Mouse (Mus musculus): ENCODE results near the gene Fkbp9. TPM values are rescaled to one million over a fixed set of nuclear protein-coding genes. Genes with fewer than 3 reads are reported as not detected.
A peak's percentile ranks its signal among the peaks of the same experiment; 100 is the strongest.

Fkbp9 gene
- polyA plus RNA-seq, 1 experiment from 2014 or later = 55.3 TPM

DNA sequence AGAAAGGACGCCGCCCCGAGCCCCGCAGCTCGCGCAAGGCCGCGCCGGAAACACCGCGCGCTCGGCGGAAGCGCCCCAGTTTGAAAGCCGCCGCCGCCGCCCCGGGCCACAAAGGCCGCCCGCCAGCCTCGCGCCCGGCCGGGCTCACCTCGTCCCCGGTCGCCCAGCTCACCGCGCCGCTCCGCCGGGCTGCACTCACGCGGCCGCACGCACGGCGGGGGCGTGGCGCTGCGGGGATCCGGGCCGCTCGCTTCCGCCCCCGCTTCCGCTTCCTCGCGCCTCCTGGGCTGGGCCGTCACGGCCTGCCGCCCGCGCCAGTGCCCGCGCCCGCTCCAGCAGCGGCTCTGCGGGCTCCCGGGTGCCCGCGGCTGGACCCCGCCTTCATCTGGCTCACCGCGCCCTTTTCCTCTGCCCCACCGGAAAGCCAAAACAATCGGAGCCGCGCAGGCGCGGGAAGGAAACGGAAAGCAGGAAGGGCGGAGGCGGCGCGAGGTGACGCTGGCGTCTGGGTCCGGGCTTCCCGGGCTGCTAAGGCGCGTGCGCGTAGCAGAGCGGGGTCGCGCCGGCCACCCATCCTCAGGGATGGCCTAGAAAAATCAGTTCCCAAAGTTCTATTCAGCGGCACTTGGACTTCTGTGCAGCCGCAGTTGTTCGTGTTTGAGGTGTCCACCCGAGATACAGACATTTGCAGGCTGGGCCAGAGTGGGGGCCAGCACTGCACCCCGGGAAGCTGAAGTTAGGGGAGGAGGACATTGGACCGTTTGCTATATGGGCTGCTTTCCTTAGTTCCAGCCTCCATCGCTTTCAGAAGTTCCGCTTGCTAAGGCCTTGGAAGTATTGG is 34.3 kb upstream of the Fkbp9 start, which contains the start of gene Kbtbd2:
TSS of gene Kbtbd2 (minus strand) at position 503 of the 841 bp plus-strand sequence.
- peaks cover 13% of the 10 kb centered on the region; the same call in 1 of the 2 replicates for H3K4me1 ChIP-seq (ENCODE audit: control insufficient read depth, insufficient read depth, low read length)
- H3K36me3 ChIP-seq (ENCODE audit: control insufficient read depth, insufficient read depth, low read length) = no peaks in the 10 kb centered on the region
- no peaks in the 10 kb centered on the region for H3K9me3 ChIP-seq (ENCODE audit: control insufficient read depth, low read length)
- ATAC-seq (ENCODE audit: low FRiP score) (peak; percentile 95), DNase-seq (ENCODE audit: low spot score, missing footprints) (peak; percentile 98)
- under 1% methylated on average over 82 of the region's 98 CpGs for whole genome bisulfite sequencing
- H3K27me3 ChIP-seq (ENCODE audit: control insufficient read depth, insufficient read depth, low read length) = no peaks in the 10 kb centered on the region
- H3K4me2 ChIP-seq = peak within 1 kb of the TSS; percentile 78
- H3K9ac ChIP-seq (ENCODE audit: low read length) = peak within 1 kb of the TSS; percentile 94
- H3K4me3 ChIP-seq (ENCODE audit: low read depth, low read length) = peak within 1 kb of the TSS; percentile 82
- H3K27ac ChIP-seq (ENCODE audit: low read depth, low read length) = peak within 1 kb of the TSS; percentile 98

DNA sequence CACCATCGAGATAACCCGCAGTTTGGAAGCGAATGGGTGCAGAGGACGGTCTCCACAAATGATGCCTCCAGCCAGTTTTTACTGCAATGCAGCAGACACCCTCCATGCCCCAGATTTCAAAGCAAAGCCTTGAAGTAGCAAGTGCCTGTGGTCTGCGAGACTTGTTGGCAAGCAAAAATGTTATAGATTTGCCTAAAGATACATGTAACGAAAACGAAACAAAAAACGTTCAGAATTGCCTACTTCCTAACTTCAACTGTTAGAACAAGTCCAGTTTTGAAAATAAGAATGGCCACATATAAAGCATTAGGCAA is 33.8 kb upstream of the Fkbp9 start:
- DNase-seq (ENCODE audit: low spot score, missing footprints) (no peak), ATAC-seq (ENCODE audit: low FRiP score) (no peak; the same call in 1 of the 2 replicates)
- peaks cover 13% of the 10 kb centered on the region; the same call in 1 of the 2 replicates for H3K4me1 ChIP-seq (ENCODE audit: control insufficient read depth, insufficient read depth, low read length)
- H3K9ac ChIP-seq (ENCODE audit: low read length) = peak overlapping the region; percentile 94
- peak overlapping the region; percentile 82 for H3K4me3 ChIP-seq (ENCODE audit: low read depth, low read length)
- H3K27me3 ChIP-seq (ENCODE audit: control insufficient read depth, insufficient read depth, low read length) = no peaks in the 10 kb centered on the region
- no peaks in the 10 kb centered on the region for H3K36me3 ChIP-seq (ENCODE audit: control insufficient read depth, insufficient read depth, low read length)
- peak overlapping the region; percentile 78 for H3K4me2 ChIP-seq
- H3K27ac ChIP-seq (ENCODE audit: low read depth, low read length) = peak overlapping the region; percentile 98
- H3K9me3 ChIP-seq (ENCODE audit: control insufficient read depth, low read length) = no peaks in the 10 kb centered on the region
- WGBS = 23% methylated on average over 8 of the region's 8 CpGs

DNA sequence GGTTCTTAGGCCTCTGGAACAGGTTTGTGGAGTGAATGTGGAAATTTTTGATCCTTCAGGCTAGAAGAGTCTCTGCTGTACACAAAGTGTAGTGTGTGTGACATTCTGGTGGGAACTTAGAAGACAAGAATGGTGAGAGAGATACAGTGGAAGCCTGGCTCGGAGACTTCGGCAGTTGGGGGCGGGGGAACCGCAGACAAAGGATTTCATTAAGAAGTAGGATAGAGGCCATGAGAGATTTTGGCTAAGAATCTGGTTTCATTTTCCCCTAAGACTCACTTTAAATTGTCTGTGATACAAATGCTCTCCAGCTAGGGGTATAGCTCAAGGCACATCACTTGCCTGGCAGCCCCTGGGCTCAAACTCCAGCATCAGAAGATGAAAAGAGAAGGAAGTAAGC is 26.8 kb upstream of the Fkbp9 start:
- Histone ChIP-seq H3K4me2 (no peak overlapping the region), H3K27ac (ENCODE audit: low read depth, low read length) (no peak overlapping the region), H3K9ac (ENCODE audit: low read length) (no peak overlapping the region), H3K27me3 (ENCODE audit: control insufficient read depth, insufficient read depth, low read length) (no peaks in the 10 kb centered on the region), H3K9me3 (ENCODE audit: control insufficient read depth, low read length) (no peaks in the 10 kb centered on the region), H3K4me3 (ENCODE audit: low read depth, low read length) (no peak overlapping the region), H3K36me3 (ENCODE audit: control insufficient read depth, insufficient read depth, low read length) (no peaks in the 10 kb centered on the region), H3K4me1 (ENCODE audit: control insufficient read depth, insufficient read depth, low read length) (no peaks in the 10 kb centered on the region)
- DNase-seq (ENCODE audit: low spot score, missing footprints) (no peak), ATAC-seq (ENCODE audit: low FRiP score) (no peak)
- WGBS = 85% methylated on average over 4 of the region's 4 CpGs

DNA sequence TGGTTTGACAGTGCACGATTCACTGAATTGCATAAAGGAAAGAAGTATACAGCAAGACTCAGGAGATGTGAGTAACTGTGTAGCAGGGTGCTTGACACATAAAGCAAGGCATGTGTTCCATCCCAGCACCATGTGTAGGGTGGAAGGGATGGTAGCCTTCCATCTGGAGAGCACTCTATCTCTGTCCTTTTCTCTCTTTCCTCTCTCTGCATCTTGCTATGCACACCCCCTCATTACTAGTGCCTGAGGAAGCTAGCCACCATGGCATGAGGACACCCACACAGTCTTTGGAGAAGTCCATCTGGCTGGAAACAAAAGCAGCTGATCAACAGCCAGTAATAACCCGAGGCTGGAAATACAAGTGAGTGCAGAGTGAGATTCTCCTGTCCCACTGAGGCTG is 25.7 kb upstream of the Fkbp9 start:
- H3K9ac ChIP-seq (ENCODE audit: low read length) = no peak overlapping the region
- H3K4me1 ChIP-seq (ENCODE audit: control insufficient read depth, insufficient read depth, low read length) = no peaks in the 10 kb centered on the region
- H3K9me3 ChIP-seq (ENCODE audit: control insufficient read depth, low read length) = no peaks in the 10 kb centered on the region
- no peak overlapping the region for H3K4me2 ChIP-seq
- no peak overlapping the region for H3K4me3 ChIP-seq (ENCODE audit: low read depth, low read length)
- ATAC-seq (ENCODE audit: low FRiP score) (no peak), DNase-seq (ENCODE audit: low spot score, missing footprints) (no peak)
- H3K27me3 ChIP-seq (ENCODE audit: control insufficient read depth, insufficient read depth, low read length) = no peaks in the 10 kb centered on the region
- 77% methylated on average over 2 of the region's 2 CpGs for WGBS
- no peaks in the 10 kb centered on the region for H3K36me3 ChIP-seq (ENCODE audit: control insufficient read depth, insufficient read depth, low read length)
- H3K27ac ChIP-seq (ENCODE audit: low read depth, low read length) = no peak overlapping the region

DNA sequence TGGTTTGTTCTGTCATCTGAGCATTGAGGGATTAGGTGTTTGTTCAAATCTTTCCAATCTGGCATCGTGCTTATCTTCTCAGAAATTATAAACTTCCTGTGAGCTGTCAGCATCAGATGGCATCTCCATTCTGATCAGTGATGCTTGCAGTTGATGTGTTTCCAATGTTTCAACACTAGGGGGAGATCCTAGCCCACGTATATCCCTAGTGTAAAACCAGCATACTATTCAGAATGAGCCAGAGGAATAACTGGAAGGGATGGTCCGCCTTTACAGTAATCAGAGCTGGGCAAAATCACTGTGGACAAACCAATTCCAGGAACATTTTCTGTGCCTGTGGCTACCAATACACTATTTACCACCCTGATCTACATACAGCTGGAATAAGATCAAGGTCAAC is 23.2 kb upstream of the Fkbp9 start:
- WGBS = 27% methylated on average over 3 of the region's 3 CpGs
- no peak overlapping the region for H3K4me3 ChIP-seq (ENCODE audit: low read depth, low read length)
- no peak overlapping the region for H3K9ac ChIP-seq (ENCODE audit: low read length)
- H3K36me3 ChIP-seq (ENCODE audit: control insufficient read depth, insufficient read depth, low read length) = no peaks in the 10 kb centered on the region
- peak; percentile 85 for DNase-seq (ENCODE audit: low spot score, missing footprints)
- H3K9me3 ChIP-seq (ENCODE audit: control insufficient read depth, low read length) = no peaks in the 10 kb centered on the region
- no peak overlapping the region for H3K4me2 ChIP-seq
- ATAC-seq (ENCODE audit: low FRiP score) = peak; percentile 88
- H3K27me3 ChIP-seq (ENCODE audit: control insufficient read depth, insufficient read depth, low read length) = no peaks in the 10 kb centered on the region
- peaks cover 4% of the 10 kb centered on the region; the same call in 1 of the 2 replicates for H3K4me1 ChIP-seq (ENCODE audit: control insufficient read depth, insufficient read depth, low read length)
- no peak overlapping the region for H3K27ac ChIP-seq (ENCODE audit: low read depth, low read length)

DNA sequence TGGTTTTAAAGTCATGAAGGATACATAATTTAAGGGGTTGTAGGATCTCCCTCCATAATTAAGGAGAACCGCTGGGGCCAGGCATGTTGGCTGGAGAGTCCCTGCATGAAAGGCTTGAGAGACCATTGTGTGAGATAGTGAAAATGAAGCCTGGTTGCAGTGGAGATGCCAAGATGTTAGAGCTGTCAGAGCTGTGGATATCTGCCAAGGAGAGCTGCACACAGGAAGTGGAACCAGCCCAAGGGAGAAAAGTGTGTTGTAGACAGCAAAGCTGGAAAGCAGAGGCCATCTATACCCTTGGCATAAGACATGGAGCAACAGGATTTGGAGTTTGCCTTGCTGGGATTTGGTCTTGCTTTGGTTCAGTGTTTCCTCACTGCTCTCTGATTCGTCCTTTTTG is 18.5 kb upstream of the Fkbp9 start:
- Histone ChIP-seq H3K36me3 (ENCODE audit: control insufficient read depth, insufficient read depth, low read length) (no peaks in the 10 kb centered on the region), H3K9me3 (ENCODE audit: control insufficient read depth, low read length) (no peaks in the 10 kb centered on the region), H3K9ac (ENCODE audit: low read length) (no peak overlapping the region), H3K4me2 (no peak overlapping the region), H3K4me1 (ENCODE audit: control insufficient read depth, insufficient read depth, low read length) (peaks cover 4% of the 10 kb centered on the region; the same call in 1 of the 2 replicates), H3K4me3 (ENCODE audit: low read depth, low read length) (no peak overlapping the region), H3K27ac (ENCODE audit: low read depth, low read length) (no peak overlapping the region), H3K27me3 (ENCODE audit: control insufficient read depth, insufficient read depth, low read length) (no peaks in the 10 kb centered on the region)
- DNase-seq (ENCODE audit: low spot score, missing footprints) (no peak), ATAC-seq (ENCODE audit: low FRiP score) (no peak)
- WGBS = 47% methylated on average over 2 of the region's 2 CpGs

DNA sequence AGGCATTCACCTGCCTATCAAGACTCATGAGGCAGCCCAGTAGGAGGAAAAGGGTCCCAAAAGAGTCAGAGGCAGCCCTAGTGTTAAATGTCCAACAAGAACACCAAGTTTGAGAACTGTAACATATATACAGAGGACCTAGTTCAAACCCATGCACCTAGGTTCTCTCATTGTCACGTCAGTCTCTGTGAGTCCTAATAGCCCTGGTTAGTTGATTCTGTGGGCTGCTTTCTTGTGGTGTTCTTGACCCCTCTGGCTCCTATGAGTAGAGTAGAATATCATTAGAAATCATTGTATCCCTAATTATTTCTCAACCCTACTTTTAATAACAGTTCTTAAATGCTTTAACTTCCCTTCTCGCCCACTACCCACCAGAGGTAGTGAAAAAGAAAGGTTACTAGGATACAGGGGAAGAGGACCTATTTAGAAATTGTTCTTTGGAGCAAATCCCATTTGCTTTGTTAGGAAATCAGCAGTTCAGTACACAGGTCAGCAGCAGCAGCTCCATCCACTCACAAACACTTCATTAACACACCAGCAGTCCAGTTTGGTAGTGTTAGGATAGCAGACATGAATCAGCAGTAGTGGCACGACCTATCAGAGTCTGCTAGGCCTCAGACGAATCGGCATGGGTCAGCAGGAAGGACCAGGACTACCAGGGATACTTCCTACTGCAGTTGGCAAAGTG is 13.3 kb upstream of the Fkbp9 start:
- no peak overlapping the region for H3K9ac ChIP-seq (ENCODE audit: low read length)
- H3K4me2 ChIP-seq = no peak overlapping the region
- H3K36me3 ChIP-seq (ENCODE audit: control insufficient read depth, insufficient read depth, low read length) = no peaks in the 10 kb centered on the region
- no peaks in the 10 kb centered on the region for H3K4me1 ChIP-seq (ENCODE audit: control insufficient read depth, insufficient read depth, low read length)
- no peaks in the 10 kb centered on the region for H3K27me3 ChIP-seq (ENCODE audit: control insufficient read depth, insufficient read depth, low read length)
- ATAC-seq (ENCODE audit: low FRiP score) (no peak), DNase-seq (ENCODE audit: low spot score, missing footprints) (peak; percentile 21)
- H3K4me3 ChIP-seq (ENCODE audit: low read depth, low read length) = no peak overlapping the region
- 75% methylated on average over 5 of the region's 5 CpGs for WGBS
- no peak overlapping the region for H3K27ac ChIP-seq (ENCODE audit: low read depth, low read length)
- no peaks in the 10 kb centered on the region for H3K9me3 ChIP-seq (ENCODE audit: control insufficient read depth, low read length)

DNA sequence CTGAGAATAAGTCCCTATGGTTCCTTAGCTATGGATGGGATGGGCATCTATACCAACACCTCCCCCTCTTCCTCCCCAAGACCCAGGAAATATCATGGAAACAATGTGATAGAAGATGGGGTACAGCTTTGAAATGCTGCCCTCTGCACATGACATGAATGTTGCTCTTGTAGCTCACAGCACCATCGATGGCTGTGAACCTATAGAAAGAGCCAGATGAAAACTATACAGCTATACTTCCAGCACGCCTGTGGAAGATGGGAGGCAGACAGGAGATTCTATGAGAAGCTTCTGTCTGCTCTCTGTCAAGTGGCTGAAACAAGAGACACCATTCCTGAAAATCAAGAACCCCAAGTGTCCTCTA is 12.8 kb upstream of the Fkbp9 start:
- H3K4me1 ChIP-seq (ENCODE audit: control insufficient read depth, insufficient read depth, low read length) = no peaks in the 10 kb centered on the region
- 85% methylated on average over 2 of the region's 2 CpGs for WGBS
- H3K4me2 ChIP-seq = no peak overlapping the region
- no peaks in the 10 kb centered on the region for H3K9me3 ChIP-seq (ENCODE audit: control insufficient read depth, low read length)
- H3K27ac ChIP-seq (ENCODE audit: low read depth, low read length) = no peak overlapping the region
- no peak overlapping the region for H3K9ac ChIP-seq (ENCODE audit: low read length)
- DNase-seq (ENCODE audit: low spot score, missing footprints) (no peak), ATAC-seq (ENCODE audit: low FRiP score) (no peak)
- H3K36me3 ChIP-seq (ENCODE audit: control insufficient read depth, insufficient read depth, low read length) = no peaks in the 10 kb centered on the region
- no peaks in the 10 kb centered on the region for H3K27me3 ChIP-seq (ENCODE audit: control insufficient read depth, insufficient read depth, low read length)
- no peak overlapping the region for H3K4me3 ChIP-seq (ENCODE audit: low read depth, low read length)

DNA sequence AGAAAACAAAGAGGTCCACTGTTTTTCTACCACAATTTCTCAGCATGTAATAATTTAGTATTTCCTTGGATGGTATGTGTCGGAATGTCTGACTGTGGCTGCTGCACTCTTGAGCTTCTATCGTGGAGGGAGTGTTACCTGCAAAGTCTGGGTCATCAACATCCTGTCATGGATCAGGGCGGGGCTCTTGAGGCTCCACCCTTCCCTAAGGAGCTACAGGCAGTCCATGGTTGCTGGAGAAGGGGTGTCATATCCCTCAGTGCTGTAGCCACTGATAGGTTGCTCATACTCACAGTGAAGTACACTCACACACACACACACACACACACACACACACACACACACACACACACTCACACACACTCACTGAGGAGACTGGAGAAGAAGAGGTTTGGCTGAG is 6.2 kb upstream of the Fkbp9 start:
- H3K9me3 ChIP-seq (ENCODE audit: control insufficient read depth, low read length) = no peaks in the 10 kb centered on the region
- H3K27me3 ChIP-seq (ENCODE audit: control insufficient read depth, insufficient read depth, low read length) = no peaks in the 10 kb centered on the region
- H3K9ac ChIP-seq (ENCODE audit: low read length) = no peak overlapping the region
- no peaks in the 10 kb centered on the region for H3K36me3 ChIP-seq (ENCODE audit: control insufficient read depth, insufficient read depth, low read length)
- no peaks in the 10 kb centered on the region for H3K4me1 ChIP-seq (ENCODE audit: control insufficient read depth, insufficient read depth, low read length)
- no peak overlapping the region for H3K27ac ChIP-seq (ENCODE audit: low read depth, low read length)
- H3K4me2 ChIP-seq = no peak overlapping the region
- ATAC-seq (ENCODE audit: low FRiP score) (no peak), DNase-seq (ENCODE audit: low spot score, missing footprints) (no peak)
- 71% methylated on average over 3 of the region's 3 CpGs for whole genome bisulfite sequencing
- H3K4me3 ChIP-seq (ENCODE audit: low read depth, low read length) = no peak overlapping the region
